Comparison of ENCODE assay signal across 21 mouse cellular contexts in the genomic region with DNA sequence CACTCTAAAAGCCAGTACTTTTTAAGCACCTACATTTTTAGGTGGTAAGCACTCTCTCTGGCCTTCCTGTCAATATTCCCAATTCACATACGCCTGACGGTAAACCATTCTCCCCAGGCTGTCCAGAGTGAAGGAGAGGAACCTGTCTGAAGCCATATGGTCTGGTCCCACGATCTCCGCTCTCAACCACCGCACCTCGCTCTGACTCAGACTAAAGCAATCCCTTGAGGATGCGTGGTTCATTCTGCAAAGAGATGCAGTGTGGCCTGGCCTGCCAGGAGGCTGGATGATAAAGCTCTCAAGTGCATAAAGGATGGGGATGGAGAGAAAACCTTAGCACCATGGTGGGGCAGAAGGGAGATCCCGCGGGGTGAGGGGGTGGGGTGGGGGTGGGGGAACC. TPM values are rescaled to one million over a fixed set of nuclear protein-coding genes. Genes with fewer than 3 reads are reported as not detected.
A peak's percentile ranks its signal among the peaks of the same experiment; 100 is the strongest.
DNase-seq lines count a peak whose midpoint lies in the region; ATAC-seq lines count a peak whose summit lies in the region.
"Had no signal": no experiment of that assay in that cellular context is flagged by ENCODE, and none has a peak within 500 bp of the region (broad histone marks: within the 10 kb centered on the region; RNA-seq: fewer than 3 reads in every experiment).

No protein-coding gene starts in this region.

- no peak for DNase-seq in frontal cortex, postnatal 14 days (ENCODE audit: low spot score in 2 of 2)
- DNase-seq in 3T3-L1 (ENCODE audit: low read depth, low spot score) (peak; percentile 67), MN1 (ENCODE audit: low spot score) (peak; percentile 59)
- peak; percentile 43 for DNase-seq in brain, adult 2 months (ENCODE audit: low read depth, low spot score)
- DNase-seq in adrenal gland, postnatal 14 days, result no peak
- DNase-seq: adrenal gland, adult 8-10 months; adrenal gland, postnatal 25 days; cerebellum, adult 11-12 months; cerebellum, adult 2 months; cerebellum, adult 9-10 months; cerebellum, postnatal 36 days; embryo, embryonic 11 days; forebrain, postnatal 0 days had no signal

- peaks cover 25% of the 10 kb centered on the region; the same call in 1 of the 2 replicates for H3K27me3 ChIP-seq in heart, embryonic 12.5 days (replicated peaks)
- H3K27me3 ChIP-seq: embryonic facial prominence, embryonic 12.5 days; Patski had no signal

- H3K27ac ChIP-seq in heart, embryonic 12.5 days (ENCODE audit: poor library complexity, severe bottlenecking), result no peak overlapping the region
- H3K27ac ChIP-seq: embryonic facial prominence, embryonic 12.5 days; forebrain, embryonic 13.5 days; forebrain, embryonic 15.5 days had no signal

- no peak overlapping the region for H3K4me3 ChIP-seq in heart, embryonic 12.5 days
- H3K4me3 ChIP-seq: embryonic facial prominence, embryonic 12.5 days; forebrain, embryonic 13.5 days; forebrain, embryonic 15.5 days had no signal

- no peak overlapping the region for H3K9ac ChIP-seq in heart, embryonic 12.5 days
- H3K9ac ChIP-seq: embryonic facial prominence, embryonic 12.5 days; forebrain, embryonic 13.5 days; forebrain, embryonic 15.5 days; forebrain, postnatal 0 days had no signal

- no peaks in the 10 kb centered on the region for H3K36me3 ChIP-seq in heart, embryonic 12.5 days
- H3K36me3 ChIP-seq: embryonic facial prominence, embryonic 12.5 days; forebrain, embryonic 15.5 days had no signal

- H3K4me1 ChIP-seq in heart, embryonic 12.5 days (replicated peaks), result 0 out of 2 replicates have a peak, but pooled peaks cover 13% of the 10 kb centered on the region
- H3K4me1 ChIP-seq: embryonic facial prominence, embryonic 12.5 days had no signal

- WGBS in heart, embryonic 12.5 days, result 62% methylated on average over 9 of the region's 9 CpGs

- no peak overlapping the region for H3K4me2 ChIP-seq in heart, embryonic 12.5 days
- H3K4me2 ChIP-seq: embryonic facial prominence, embryonic 12.5 days; forebrain, embryonic 13.5 days; forebrain, embryonic 15.5 days had no signal

- peaks cover 3% of the 10 kb centered on the region for H3K9me3 ChIP-seq in heart, embryonic 12.5 days (replicated peaks)
- H3K9me3 ChIP-seq: embryonic facial prominence, embryonic 12.5 days; forebrain, embryonic 13.5 days; forebrain, embryonic 15.5 days; G1E had no signal

- peak; percentile 70 for ATAC-seq in frontal cortex, adult (ENCODE audit: low TSS enrichment)
- ATAC-seq in heart, embryonic 12.5 days (ENCODE audit: insufficient number of reproducible peaks, low FRiP score), result no peak
- ATAC-seq: activated CD4-positive, CD25-positive, alpha-beta regulatory T cell, adult 4 months; forebrain, embryonic 13.5 days; forebrain, embryonic 15.5 days; forebrain, postnatal 0 days; Patski had no signal

RNA-seq across cellular contexts. Expression of gene Syne3, which starts 49.6 kb away (rescaled TPM):
- polyA plus RNA-seq in heart, embryonic 12.5 days (2016; fragmentation: Nextera tagmentation; extraction: Ambion mirVana), result 0.19 and 0.32 TPM in 2 replicates
- 8.4 and 10.2 TPM in 2 replicates for total RNA-seq in adrenal gland, postnatal 14 days (2021)

Comparison
In these comparisons a context has a peak if more than half of its experiments do, and no peak if none do; other contexts are left out.
1. DNase-seq: peak in 3T3-L1 (single experiment), MN1 (single experiment) and brain, adult 2 months (single experiment); none in frontal cortex, postnatal 14 days (0 of 2) and adrenal gland, postnatal 14 days (single experiment).